Mouse (Mus musculus) lung, adult 18-20 months (tissue): ENCODE data around the gene Prrc2a.
A peak's percentile ranks its signal among the peaks of the same experiment; 100 is the strongest.

Source experiments
- DNase-seq, 2 experiments: peaks; one replicate each; pipeline ENCODE4 v3.0.0; 2022; ENCODE audit warnings: mixed read lengths in 2 of 2

Prrc2a gene

GRCm38 (mm10) chr17:35161421-35161820 is 3.3 kb downstream of the Prrc2a start:
- DNase-seq, result no peak

GRCm38 (mm10) chr17:35159638-35160037 is 5.1 kb downstream of the Prrc2a start:
- DNase-seq, result no peak

DNA sequence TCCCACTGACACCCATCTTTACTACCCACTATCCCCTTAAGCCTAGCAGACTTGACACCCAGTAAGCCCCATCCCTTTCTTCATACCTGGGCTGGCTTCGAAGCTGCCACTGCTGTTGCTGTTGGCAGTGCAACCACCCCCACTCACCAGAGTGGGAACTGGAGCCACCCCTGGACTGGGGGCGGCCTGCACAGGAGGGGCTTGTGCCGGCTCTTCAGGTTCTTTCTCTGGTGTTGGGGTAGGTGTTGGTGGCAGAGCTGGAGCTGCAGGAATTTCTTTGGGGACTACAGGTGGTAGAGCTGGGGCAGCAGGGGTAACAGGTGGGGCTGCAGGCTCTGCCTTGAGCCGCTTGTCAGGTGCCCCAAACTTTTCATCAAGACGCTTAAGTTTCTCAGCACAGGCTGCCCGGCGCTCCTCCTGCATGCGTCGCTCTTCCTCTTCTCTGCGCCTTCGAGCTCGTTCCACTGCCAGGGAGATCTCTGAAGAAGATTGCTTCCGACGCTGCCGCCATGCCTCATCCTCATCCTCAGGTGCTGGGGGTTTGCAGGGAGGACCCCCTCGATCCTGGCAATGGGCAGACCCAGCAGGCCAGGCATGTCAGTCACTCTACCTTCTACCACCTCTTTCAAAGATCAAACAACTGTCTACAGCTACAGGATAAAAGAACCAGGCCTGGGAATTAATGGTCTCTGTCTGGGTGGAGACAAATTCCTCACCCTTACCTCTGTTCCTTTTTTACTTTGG is 5.7 kb downstream of the Prrc2a start:
- DNase-seq, result no peak

- DNase-seq, result no peak
Observed at GRCm38 (mm10) chr17:35157661-35158175, 7.0 kb downstream of the Prrc2a start.

DNA sequence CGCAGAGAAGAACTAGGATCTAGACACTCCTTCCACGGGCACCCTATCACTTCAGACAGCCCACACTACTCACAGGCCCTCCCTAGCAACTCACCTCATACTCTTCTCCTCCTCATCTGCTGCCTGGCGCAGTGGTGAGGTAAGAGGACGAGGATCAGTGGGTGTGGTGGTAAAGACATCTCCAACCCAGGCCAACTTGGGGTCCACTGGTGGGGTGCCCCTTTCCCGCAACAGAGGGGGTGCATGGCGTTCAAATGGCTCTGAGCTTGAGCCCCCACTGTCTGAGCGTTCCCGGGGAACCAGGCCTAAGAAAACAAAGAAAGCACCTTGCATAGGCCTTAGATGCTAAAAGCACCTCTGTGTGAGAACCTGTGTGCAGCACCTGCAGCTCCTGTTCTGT is 7.4 kb downstream of the Prrc2a start:
- no peak for DNase-seq

GRCm38 (mm10) chr17:35156461-35157200 is 8.1 kb downstream of the Prrc2a start:
- DNase-seq, result no peak

GRCm38 (mm10) chr17:35155451-35155850 is 9.2 kb downstream of the Prrc2a start:
- DNase-seq, result no peak

- DNase-seq, result no peak
Observed at GRCm38 (mm10) chr17:35154616-35155015, 10.1 kb downstream of the Prrc2a start.

GRCm38 (mm10) chr17:35153931-35154330 is 10.8 kb downstream of the Prrc2a start:
- no peak for DNase-seq

GRCm38 (mm10) chr17:35153077-35153476 is 11.6 kb downstream of the Prrc2a start:
- DNase-seq, result no peak

DNA sequence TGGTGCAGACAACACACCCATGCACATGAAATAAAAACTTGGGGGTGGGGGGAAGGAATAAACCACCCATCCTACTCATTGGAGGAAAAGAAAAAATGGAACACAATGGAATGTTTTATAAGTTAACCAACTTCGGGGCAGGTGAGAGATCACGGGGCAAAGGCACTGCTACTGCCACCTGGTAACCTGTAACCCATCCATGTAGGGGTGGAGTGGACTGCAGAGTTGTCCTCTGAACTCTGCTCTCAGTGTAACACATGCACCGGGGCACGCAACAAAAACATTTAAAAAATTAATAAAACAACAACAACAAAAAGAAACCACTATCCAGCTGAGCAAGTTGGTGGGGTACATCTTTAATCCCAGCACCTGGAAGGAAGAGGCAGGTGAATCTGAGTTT is 12.6 kb downstream of the Prrc2a start:
- no peak for DNase-seq

GRCm38 (mm10) chr17:35147922-35148639 is 16.6 kb downstream of the Prrc2a start:
- no peak for DNase-seq

DNA sequence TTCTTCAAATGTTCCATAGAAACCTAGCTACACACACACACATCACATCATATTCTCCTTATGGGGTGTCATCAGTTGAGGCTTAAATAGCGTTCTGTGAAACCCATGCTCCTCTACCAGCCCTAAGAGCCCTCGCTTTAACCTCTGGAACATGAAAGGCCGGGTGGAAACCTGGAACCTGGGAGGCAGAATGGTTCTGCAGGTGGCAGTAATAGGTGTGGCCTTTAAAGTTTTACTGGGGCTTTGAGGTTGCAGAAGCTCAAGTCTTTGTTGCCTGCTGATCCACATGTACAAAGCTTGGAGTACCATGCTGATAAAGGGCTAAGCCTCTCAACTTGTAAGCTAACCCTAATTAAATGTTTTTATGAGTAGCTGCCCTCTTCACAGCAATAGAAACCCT is 17.3 kb downstream of the Prrc2a start:
- DNase-seq, result no peak

- no peak for DNase-seq
Observed at GRCm38 (mm10) chr17:35146139-35146538, 18.6 kb downstream of the Prrc2a start.

- no peak for DNase-seq
Observed at GRCm38 (mm10) chr17:35141971-35142370, 22.7 kb downstream of the Prrc2a start.

DNA sequence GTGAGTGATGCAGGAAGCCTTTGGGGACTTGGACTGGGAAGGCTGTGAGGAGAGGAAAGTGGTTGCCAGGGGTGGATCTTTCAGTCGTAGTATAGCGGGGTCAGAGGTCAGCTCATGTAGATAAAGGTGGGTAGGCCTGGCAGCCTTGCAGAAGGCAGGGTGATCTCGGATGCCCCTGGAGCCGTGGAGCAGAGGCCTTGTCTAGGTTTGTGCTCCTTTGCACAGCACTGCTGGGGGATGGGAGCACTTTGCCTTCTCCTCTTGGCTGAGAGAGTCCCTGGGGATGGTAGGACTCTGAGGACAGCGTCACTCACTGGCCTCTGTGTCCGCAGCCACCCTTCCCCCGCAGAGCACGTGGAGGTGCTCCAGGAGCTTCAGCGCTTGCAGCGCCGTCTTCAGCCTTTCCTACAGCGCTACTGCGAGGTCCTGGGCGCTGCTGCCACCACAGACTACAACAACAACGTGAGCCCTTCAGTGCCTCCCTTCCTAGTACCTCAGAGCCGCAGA is 24.2 kb downstream of the Prrc2a start:
- no peak for DNase-seq

DNA sequence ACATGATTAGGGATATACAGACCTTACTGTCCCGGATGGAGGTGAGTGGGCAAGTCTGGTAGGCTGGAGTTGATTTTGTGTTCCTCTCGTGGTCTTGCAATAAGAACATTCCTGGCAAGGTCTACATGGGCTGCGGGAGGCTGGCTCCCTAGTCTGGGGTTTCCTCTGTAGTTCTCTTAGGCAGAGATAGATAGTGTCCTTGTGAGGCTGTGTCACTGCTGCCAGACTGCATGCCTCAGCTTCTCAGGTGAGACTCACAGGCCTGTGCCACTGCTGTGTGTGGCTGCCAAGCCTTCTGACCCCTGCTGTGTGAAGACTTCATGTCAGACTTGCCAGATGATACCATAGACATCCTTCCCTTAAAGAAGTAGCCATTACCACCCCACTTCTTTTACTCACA is 25.4 kb downstream of the Prrc2a start:
- no peak for DNase-seq

GRCm38 (mm10) chr17:35135591-35136320 is 28.9 kb downstream of the Prrc2a start:
- DNase-seq, result peak in 1 of 2 experiments; percentile 72

GRCm38 (mm10) chr17:35134801-35135590 is 29.7 kb downstream of the Prrc2a start, which contains the start of gene Bag6:
TSS of gene Bag6 (plus strand) at chr17:35135178.
- DNase-seq, result peak; percentile 91 to 93

- DNase-seq, result no peak
Observed at GRCm38 (mm10) chr17:35133517-35133916, 31.2 kb downstream of the Prrc2a start.

- DNase-seq, result no peak
Observed at GRCm38 (mm10) chr17:35132174-35132560, 32.5 kb downstream of the Prrc2a start.
